Mouse (Mus musculus): Measurements from ENCODE around the gene Cfi.

DNA sequence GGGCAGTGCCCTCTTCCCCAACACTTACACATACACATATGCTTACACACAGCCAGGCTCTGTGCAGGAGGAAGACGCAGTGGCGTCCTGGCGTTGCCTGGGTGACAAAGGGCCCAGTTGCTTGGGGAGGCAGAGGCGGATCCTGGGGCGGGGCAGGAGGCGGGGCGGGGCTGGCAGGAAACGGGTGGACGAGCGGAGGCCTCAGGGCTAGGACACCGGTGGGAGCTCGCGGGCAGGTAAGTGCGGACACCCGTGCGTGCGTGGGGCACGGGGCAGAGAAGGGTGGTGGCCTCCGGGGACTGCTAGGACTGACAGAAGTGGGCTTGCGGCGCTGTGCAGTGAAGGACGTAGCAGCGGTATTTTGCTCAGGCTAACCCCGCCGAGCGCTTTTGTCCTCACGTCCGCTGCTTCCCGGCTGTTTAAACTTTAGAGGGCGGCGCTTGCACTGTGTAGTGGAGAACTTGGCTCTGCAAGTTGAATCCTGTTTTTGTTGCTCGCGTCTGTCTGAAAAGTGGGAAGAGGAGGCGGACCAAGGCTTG, 65.7 kb downstream of the Cfi start, which contains the start of gene Casp6:
- no peak for TF ChIP-seq CTCF (IDR thresholded peaks at IDR 0.05; ENCODE audit: low read depth)
- no peak for TF ChIP-seq EP300 (IDR thresholded peaks at IDR 0.05; ENCODE audit: low read depth)

Data from heart, postnatal 0 days (tissue).